Mouse (Mus musculus): Measurements from ENCODE around the gene Dmwd. TPM values are rescaled to one million over a fixed set of nuclear protein-coding genes. Genes with fewer than 3 reads are reported as not detected.

Gene Dmwd
- total RNA-seq (2021) (10 to 100 TPM; 47.8 to 54.9 TPM), polyA plus RNA-seq (2012; rRNA removed) (70.9 and 79.4 TPM in 2 replicates)
- long read RNA-seq, transcript Dmwd-202 (4 exons, 2,388 nt), result minor isoform, 13 of 68 reads
- long read RNA-seq, transcript Dmwd-201 (5 exons, 2,494 nt), result major isoform, 51 of 68 reads
- long read RNA-seq, partial matches to known transcripts, result 3 of 68 reads
- long read RNA-seq, other reads (novel, unspliced or antisense), result 1 of 68 reads

DNA sequence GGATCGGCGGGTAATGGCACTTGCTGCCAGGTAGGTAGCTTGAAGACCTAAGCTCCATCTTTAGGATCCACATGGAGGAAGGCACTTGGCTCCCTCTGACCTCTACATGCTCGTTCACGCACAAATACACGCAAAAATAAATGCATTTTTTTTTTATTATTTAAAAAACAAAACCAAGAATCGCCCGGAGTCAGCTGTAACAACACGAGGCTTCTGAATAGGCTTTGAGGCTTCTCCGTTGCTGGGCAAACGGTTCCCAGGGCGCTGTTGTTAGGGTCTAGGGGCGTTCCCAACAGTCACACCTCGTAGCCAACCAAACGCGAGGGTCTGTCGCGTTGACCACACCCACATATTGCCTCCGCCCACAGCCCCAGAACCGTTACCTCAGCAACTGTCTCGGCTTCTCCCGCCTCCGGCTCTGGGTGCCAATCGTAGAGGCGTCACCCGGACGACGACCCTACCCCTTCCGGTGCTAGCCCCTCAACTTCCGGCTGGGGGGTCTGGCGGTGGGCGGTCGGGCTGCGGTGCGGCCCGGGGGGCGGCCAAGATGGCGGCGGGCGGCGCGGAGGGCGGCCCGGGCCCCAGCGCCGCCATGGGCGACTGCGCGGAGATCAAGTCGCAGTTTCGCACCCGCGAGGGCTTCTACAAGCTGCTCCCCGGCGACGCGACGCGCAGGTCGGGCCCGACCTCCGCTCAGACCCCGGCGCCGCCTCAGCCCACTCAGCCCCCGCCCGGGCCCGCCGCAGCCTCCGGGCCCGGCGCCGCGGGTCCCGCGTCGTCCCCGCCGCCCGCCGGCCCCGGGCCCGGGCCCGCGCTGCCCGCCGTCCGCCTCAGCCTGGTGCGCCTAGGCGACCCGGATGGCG, at the start of gene Dmwd:
TSS of gene Dmwd (plus strand) at position 505 of the 863 bp plus-strand sequence.
- no peak for TF ChIP-seq CTCF (IDR thresholded peaks at IDR 0.05)
- 0 out of 2 replicates have a peak, but pooled peaks have one; percentile 26 for TF ChIP-seq EP300 (IDR thresholded peaks at IDR 0.05; ENCODE audit: insufficient read depth, low read depth, low read length)
- TF ChIP-seq POLR2A (IDR thresholded peaks at IDR 0.05; ENCODE audit: insufficient read depth, low read depth, low read length), result peak; percentile 48; the same call in 1 of the 2 replicates
- H3K4me1 ChIP-seq (ENCODE audit: control insufficient read depth, insufficient read depth, low read length), result peaks cover 7% of the 10 kb centered on the region
- DNase-seq, result peak; percentile 93 to 95
- H3K27me3 ChIP-seq (ENCODE audit: control insufficient read depth, insufficient read depth, low read length), result no peaks in the 10 kb centered on the region
- no peaks in the 10 kb centered on the region for H3K79me2 ChIP-seq (replicated peaks; ENCODE audit: control insufficient read depth, insufficient read depth, low read length)
- H3K27ac ChIP-seq, result peak within 1 kb of the TSS; percentile 74
- WGBS, result 1% methylated on average over 54 of the region's 91 CpGs
- H3K4me3 ChIP-seq, result peak within 1 kb of the TSS; percentile 75
- H3K36me3 ChIP-seq (ENCODE audit: control insufficient read depth, insufficient read depth, low read length), result no peaks in the 10 kb centered on the region
- peak within 1 kb of the TSS; percentile 88 for H3K9ac ChIP-seq (ENCODE audit: low read depth, low read length)
- intact Hi-C loops (cut with DNase I), result no loop called here

GRCm38 (mm10) chr7:19028067-19028466, 48.0 kb upstream of the Dmwd start:
- no peak for DNase-seq
- TF ChIP-seq EP300 (IDR thresholded peaks at IDR 0.05; ENCODE audit: insufficient read depth, low read depth, low read length), result no peak
- TF ChIP-seq POLR2A (IDR thresholded peaks at IDR 0.05; ENCODE audit: insufficient read depth, low read depth, low read length), result no peak
- TF ChIP-seq CTCF (IDR thresholded peaks at IDR 0.05), result no peak
- no peak overlapping the region for H3K4me3 ChIP-seq
- H3K79me2 ChIP-seq (replicated peaks; ENCODE audit: control insufficient read depth, insufficient read depth, low read length), result peaks cover 3% of the 10 kb centered on the region
- intact Hi-C loops (cut with DNase I), result no loop called here
- H3K36me3 ChIP-seq (ENCODE audit: control insufficient read depth, insufficient read depth, low read length), result no peaks in the 10 kb centered on the region
- no peak overlapping the region for H3K9ac ChIP-seq (ENCODE audit: low read depth, low read length)
- H3K27ac ChIP-seq, result no peak overlapping the region
- H3K27me3 ChIP-seq (ENCODE audit: control insufficient read depth, insufficient read depth, low read length), result peaks cover 2% of the 10 kb centered on the region; the same call in 1 of the 2 replicates
- H3K4me1 ChIP-seq (ENCODE audit: control insufficient read depth, insufficient read depth, low read length), result peaks cover 2% of the 10 kb centered on the region; the same call in 1 of the 2 replicates

GRCm38 (mm10) chr7:19029084-19029653, 46.9 kb upstream of the Dmwd start:
- 69% methylated on average over 6 of the region's 6 CpGs for WGBS
- H3K4me3 ChIP-seq, result no peak overlapping the region
- TF ChIP-seq POLR2A (IDR thresholded peaks at IDR 0.05; ENCODE audit: insufficient read depth, low read depth, low read length) (no peak), CTCF (IDR thresholded peaks at IDR 0.05) (peak; percentile 82), EP300 (IDR thresholded peaks at IDR 0.05; ENCODE audit: insufficient read depth, low read depth, low read length) (0 out of 2 replicates have a peak, but pooled peaks have one; percentile 20)
- no peak overlapping the region for H3K9ac ChIP-seq (ENCODE audit: low read depth, low read length)
- intact Hi-C loops (cut with DNase I), result no loop called here
- no peak overlapping the region for H3K27ac ChIP-seq
- peak; percentile 40 to 69 for DNase-seq
- no peaks in the 10 kb centered on the region for H3K27me3 ChIP-seq (ENCODE audit: control insufficient read depth, insufficient read depth, low read length)
- no peaks in the 10 kb centered on the region for H3K36me3 ChIP-seq (ENCODE audit: control insufficient read depth, insufficient read depth, low read length)
- H3K4me1 ChIP-seq (ENCODE audit: control insufficient read depth, insufficient read depth, low read length), result peaks cover 2% of the 10 kb centered on the region; the same call in 1 of the 2 replicates
- peaks cover 3% of the 10 kb centered on the region for H3K79me2 ChIP-seq (replicated peaks; ENCODE audit: control insufficient read depth, insufficient read depth, low read length)

DNA sequence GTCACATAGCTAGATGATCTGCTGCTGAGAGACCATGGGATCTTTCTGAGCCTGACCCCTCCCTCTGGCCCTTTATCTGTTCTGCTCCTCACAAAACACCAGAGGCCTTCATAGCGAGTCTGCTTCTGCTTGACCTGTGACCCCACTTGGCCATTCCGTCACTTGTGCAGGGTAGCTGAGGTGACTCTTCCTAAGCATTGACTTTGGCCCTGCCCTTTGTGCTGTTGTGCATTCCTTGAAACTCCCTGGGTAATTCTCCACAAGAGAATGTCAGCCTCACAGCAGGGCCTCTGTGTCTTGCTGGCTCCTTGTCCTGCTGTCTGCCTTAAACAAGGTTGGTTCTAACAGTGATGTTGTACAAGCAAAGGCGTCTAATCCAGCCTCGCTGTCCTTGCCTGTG, 44.4 kb upstream of the Dmwd start:
- intact Hi-C loops (cut with DNase I), result no loop called here
- WGBS, result 72% methylated on average over 4 of the region's 4 CpGs
- no peaks in the 10 kb centered on the region for H3K4me1 ChIP-seq (ENCODE audit: control insufficient read depth, insufficient read depth, low read length)
- H3K79me2 ChIP-seq (replicated peaks; ENCODE audit: control insufficient read depth, insufficient read depth, low read length), result no peaks in the 10 kb centered on the region; the same call in 1 of the 2 replicates
- no peaks in the 10 kb centered on the region for H3K36me3 ChIP-seq (ENCODE audit: control insufficient read depth, insufficient read depth, low read length)
- DNase-seq, result no peak
- no peak overlapping the region for H3K9ac ChIP-seq (ENCODE audit: low read depth, low read length)
- H3K27me3 ChIP-seq (ENCODE audit: control insufficient read depth, insufficient read depth, low read length), result no peaks in the 10 kb centered on the region
- H3K4me3 ChIP-seq, result no peak overlapping the region
- TF ChIP-seq CTCF (IDR thresholded peaks at IDR 0.05) (no peak), EP300 (IDR thresholded peaks at IDR 0.05; ENCODE audit: insufficient read depth, low read depth, low read length) (0 out of 2 replicates have a peak, but pooled peaks have one; percentile 18)
- H3K27ac ChIP-seq, result no peak overlapping the region

DNA sequence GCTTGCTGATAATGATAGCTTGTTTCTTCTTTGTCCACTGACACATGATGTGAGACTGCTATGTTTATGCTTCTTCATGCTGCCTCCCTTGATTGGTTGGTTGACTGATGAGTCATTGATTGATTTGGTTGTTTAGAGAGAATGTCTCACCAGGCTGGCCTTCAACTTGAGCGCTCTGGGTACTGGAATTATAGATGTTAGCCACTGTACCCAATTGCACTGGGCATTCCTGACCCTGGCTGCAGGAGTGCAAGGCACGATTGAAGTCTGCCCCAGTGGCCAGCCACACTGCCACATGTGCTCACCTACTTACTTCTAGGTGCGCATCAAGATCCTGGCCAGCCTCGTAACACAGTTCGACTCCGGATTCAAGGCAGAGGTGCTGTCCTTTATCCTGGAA, 31.4 kb upstream of the Dmwd start:
- intact Hi-C loops (cut with DNase I), result no loop called here
- 98% methylated on average over 6 of the region's 6 CpGs for WGBS
- no peaks in the 10 kb centered on the region for H3K4me1 ChIP-seq (ENCODE audit: control insufficient read depth, insufficient read depth, low read length)
- DNase-seq, result no peak
- H3K79me2 ChIP-seq (replicated peaks; ENCODE audit: control insufficient read depth, insufficient read depth, low read length), result no peaks in the 10 kb centered on the region
- H3K27ac ChIP-seq, result no peak overlapping the region
- no peak overlapping the region for H3K9ac ChIP-seq (ENCODE audit: low read depth, low read length)
- H3K36me3 ChIP-seq (ENCODE audit: control insufficient read depth, insufficient read depth, low read length), result no peaks in the 10 kb centered on the region
- no peak overlapping the region for H3K4me3 ChIP-seq
- no peaks in the 10 kb centered on the region for H3K27me3 ChIP-seq (ENCODE audit: control insufficient read depth, insufficient read depth, low read length)
- TF ChIP-seq POLR2A (IDR thresholded peaks at IDR 0.05; ENCODE audit: insufficient read depth, low read depth, low read length) (no peak), EP300 (IDR thresholded peaks at IDR 0.05; ENCODE audit: insufficient read depth, low read depth, low read length) (no peak), CTCF (IDR thresholded peaks at IDR 0.05) (no peak)
